Mouse (Mus musculus) thymus, adult 2 months (tissue): ENCODE data around the gene Itgb5.

Experiments used
- CTCF ChIP-seq: fragments of 200-500 bp; IDR thresholded peaks from 2 replicates; pipeline ENCODE4 v1.5.1; 2012; ENCODE audit warnings: mild to moderate bottlenecking, control low read depth, low read length, moderate library complexity, borderline replicate concordance; ENCODE audit not compliant: control insufficient read depth, poor library complexity, insufficient read depth; ENCODE audit errors: extremely low read depth
- POLR2A ChIP-seq: fragments of 200-500 bp; IDR thresholded peaks from 2 replicates; pipeline ENCODE4 v1.6.1; 2012; ENCODE audit warnings: mild to moderate bottlenecking, low read length, control low read depth, moderate library complexity; ENCODE audit not compliant: control insufficient read depth, poor library complexity, insufficient read depth; ENCODE audit errors: extremely low read depth

DNA sequence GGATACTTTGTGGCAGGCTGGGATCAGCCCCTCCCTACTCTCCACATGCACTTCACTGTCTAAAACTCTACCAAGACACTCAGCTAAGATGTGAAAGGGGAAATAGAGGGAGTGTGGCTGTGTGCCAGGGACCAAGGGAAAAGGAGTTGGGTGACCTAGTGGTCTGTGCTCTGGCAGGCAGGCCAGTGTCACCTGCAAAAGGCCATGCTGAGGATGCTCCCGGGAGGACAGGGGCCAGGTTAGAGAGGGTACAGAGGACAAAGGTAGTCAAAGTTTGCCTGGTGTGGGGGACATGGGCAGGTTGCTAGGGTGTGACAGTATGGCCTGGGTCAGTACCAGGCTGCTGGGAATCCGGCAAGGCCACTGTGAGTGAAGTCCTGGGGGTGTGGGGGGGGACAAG is 29.3 kb downstream of the Itgb5 start:
- TF ChIP-seq CTCF (no peak), POLR2A (no peak)
